Mouse (Mus musculus) lung, postnatal 0 days (tissue): Measurements from ENCODE around the gene Pgpep1l. TPM values are rescaled to one million over a fixed set of nuclear protein-coding genes. Genes with fewer than 3 reads are reported as not detected.

Experiments used
- ATAC-seq: fragments of 200-750 bp; cut with Nextera tagmentation; 2 replicates; pipeline ENCODE4 v1.8.0; 2017; ENCODE audit warnings: moderate library complexity
- DNase-seq: peaks from one replicate; pipeline ENCODE4 v3.0.0-alpha.2; 2016; ENCODE audit warnings: low spot score
- H3K27ac ChIP-seq: fragments of 300-500 bp; sonication (generic); 2 replicates; pipeline ENCODE4 v1.5.1; 2014; ENCODE audit warnings: antibody characterized with exemption, mild to moderate bottlenecking, low read length, mixed read lengths
- H3K27me3 ChIP-seq: fragments of 300-500 bp; sonication (generic); replicated peaks from 2 replicates; pipeline ENCODE4 v1.6.1; 2014; ENCODE audit warnings: low read length, mixed read lengths; ENCODE audit not compliant: insufficient read depth
- H3K36me3 ChIP-seq: fragments of 300-500 bp; sonication (generic); 2 replicates; pipeline ENCODE4 v1.6.1; 2014; ENCODE audit warnings: low read length, mixed read lengths; ENCODE audit not compliant: insufficient read depth
- H3K4me1 ChIP-seq: fragments of 300-500 bp; sonication (generic); 2 replicates; pipeline ENCODE4 v1.6.1; 2014; ENCODE audit warnings: antibody characterized with exemption, low read depth, low read length, mixed read lengths; ENCODE audit not compliant: insufficient read depth
- H3K4me2 ChIP-seq: fragments of 300-500 bp; sonication (generic); replicated peaks from 2 replicates; pipeline ENCODE4 v1.6.1; 2014; ENCODE audit warnings: low read depth, mild to moderate bottlenecking, low read length, moderate library complexity, mixed read lengths
- H3K4me3 ChIP-seq: fragments of 300-500 bp; sonication (generic); 2 replicates; pipeline ENCODE4 v1.5.1; 2014; ENCODE audit warnings: low read depth, low read length
- H3K9ac ChIP-seq: fragments of 300-500 bp; sonication (generic); replicated peaks from 2 replicates; pipeline ENCODE4 v1.6.1; 2014; ENCODE audit warnings: low read depth, mild to moderate bottlenecking
- H3K9me3 ChIP-seq: fragments of 300-500 bp; sonication (generic); 2 replicates; pipeline ENCODE4 v1.6.1; 2016; ENCODE audit warnings: low read length, mixed read lengths
- CTCF ChIP-seq: IDR thresholded peaks from 2 replicates; pipeline ENCODE4 v1.5.1; 2016; ENCODE audit warnings: antibody characterized with exemption, mild to moderate bottlenecking
- EP300 ChIP-seq: IDR thresholded peaks from 2 replicates; pipeline ENCODE4 v1.6.1; 2016; ENCODE audit warnings: antibody characterized with exemption, mild to moderate bottlenecking, control low read depth
- WGBS: fragments of 180-500 bp; shearing (Covaris S2); extraction: QIAGEN DNeasy Blood & Tissue Kit; methylation state at CpG from one replicate; pipeline ENCODE4 v1.1.7; 2014; 5-methylcytosine and 5-hydroxymethylcytosine counted together
- polyA plus RNA-seq: library from polyadenylated mRNA; unstranded; fragments of >200 nt; fragmentation: Nextera tagmentation; extraction: Ambion mirVana; gene quantifications from 2 replicates; pipeline ENCODE4 v1.2.1, GENCODE M21; 2015

Gene Pgpep1l
- polyA plus RNA-seq, 1 experiment from 2014 or later: not detected

- H3K4me1 ChIP-seq: peaks cover 9% of the 10 kb centered on the region
- H3K27me3 ChIP-seq: no peaks in the 10 kb centered on the region
- ATAC-seq (no peak), DNase-seq (no peak)
- no peak for TF ChIP-seq CTCF
- TF ChIP-seq EP300: no peak
- no peak overlapping the region for H3K4me3 ChIP-seq
- H3K9me3 ChIP-seq: no peaks in the 10 kb centered on the region
- no peaks in the 10 kb centered on the region for H3K36me3 ChIP-seq
- no peak overlapping the region for H3K9ac ChIP-seq
- no peak overlapping the region for H3K27ac ChIP-seq
- WGBS: 41% methylated on average over 7 of the region's 7 CpGs
- H3K4me2 ChIP-seq: no peak overlapping the region
Observed at GRCm38 (mm10) chr7:68265391-68265790, 1.4 kb upstream of the Pgpep1l start.

- peak; percentile 39; the same call in 1 of the 2 replicates for ATAC-seq
- H3K9ac ChIP-seq: no peak overlapping the region
- no peak overlapping the region for H3K27ac ChIP-seq
- TF ChIP-seq EP300 (no peak), CTCF (no peak)
- no peaks in the 10 kb centered on the region for H3K27me3 ChIP-seq
- no peaks in the 10 kb centered on the region for H3K9me3 ChIP-seq
- H3K4me1 ChIP-seq: peaks cover 9% of the 10 kb centered on the region
- peak overlapping the region; percentile 25; the same call in 1 of the 2 replicates for H3K4me3 ChIP-seq
- peak; percentile 46 for DNase-seq
- H3K36me3 ChIP-seq: no peaks in the 10 kb centered on the region
- H3K4me2 ChIP-seq: peak overlapping the region; percentile 58
- WGBS: 4% methylated on average over 14 of the region's 14 CpGs
Observed at GRCm38 (mm10) chr7:68264531-68264930, 498 bp upstream of the Pgpep1l start.

- no peak for TF ChIP-seq EP300
- Histone ChIP-seq H3K4me2 (peak overlapping the region; percentile 58), H3K4me3 (peak overlapping the region; percentile 25; the same call in 1 of the 2 replicates), H3K36me3 (no peaks in the 10 kb centered on the region), H3K27ac (no peak overlapping the region), H3K4me1 (peaks cover 9% of the 10 kb centered on the region), H3K27me3 (no peaks in the 10 kb centered on the region), H3K9me3 (no peaks in the 10 kb centered on the region), H3K9ac (no peak overlapping the region)
- 46% methylated on average over 8 of the region's 8 CpGs for WGBS
- no peak for DNase-seq
- ATAC-seq: 0 out of 2 replicates have a peak, but pooled peaks have one; percentile 8
Observed at GRCm38 (mm10) chr7:68263346-68264027, 546 bp downstream of the Pgpep1l start.

- Histone ChIP-seq H3K9me3 (no peaks in the 10 kb centered on the region), H3K36me3 (no peaks in the 10 kb centered on the region), H3K9ac (no peak overlapping the region), H3K4me1 (peaks cover 9% of the 10 kb centered on the region), H3K27me3 (no peaks in the 10 kb centered on the region), H3K4me3 (no peak overlapping the region), H3K4me2 (no peak overlapping the region), H3K27ac (no peak overlapping the region)
- 53% methylated on average over 8 of the region's 8 CpGs for WGBS
- no peak for TF ChIP-seq EP300
- TF ChIP-seq CTCF: peak; percentile 36
- DNase-seq (peak; percentile 29), ATAC-seq (no peak)
Observed at GRCm38 (mm10) chr7:68262612-68263200, 1.3 kb downstream of the Pgpep1l start.

GRCm38 (mm10) chr7:68259523-68260081 lies 4.4 kb downstream of the Pgpep1l start:
- DNase-seq (peak; percentile 28), ATAC-seq (peak; percentile 36; the same call in 1 of the 2 replicates)
- H3K9me3 ChIP-seq: no peaks in the 10 kb centered on the region
- TF ChIP-seq CTCF: no peak
- TF ChIP-seq EP300: no peak
- no peaks in the 10 kb centered on the region for H3K27me3 ChIP-seq
- H3K4me2 ChIP-seq: no peak overlapping the region
- H3K27ac ChIP-seq: no peak overlapping the region
- no peak overlapping the region for H3K4me3 ChIP-seq
- H3K36me3 ChIP-seq: no peaks in the 10 kb centered on the region
- H3K4me1 ChIP-seq: peaks cover 8% of the 10 kb centered on the region
- 53% methylated on average over 6 of the region's 6 CpGs for WGBS
- no peak overlapping the region for H3K9ac ChIP-seq

GRCm38 (mm10) chr7:68258326-68259150 lies 5.5 kb downstream of the Pgpep1l start:
- 66% methylated on average over 17 of the region's 17 CpGs for WGBS
- Histone ChIP-seq H3K4me3 (no peak overlapping the region), H3K9ac (no peak overlapping the region), H3K27ac (no peak overlapping the region), H3K27me3 (no peaks in the 10 kb centered on the region), H3K4me1 (no peaks in the 10 kb centered on the region), H3K9me3 (no peaks in the 10 kb centered on the region), H3K4me2 (no peak overlapping the region), H3K36me3 (no peaks in the 10 kb centered on the region)
- DNase-seq (no peak), ATAC-seq (peak; percentile 44; the same call in 1 of the 2 replicates)
- TF ChIP-seq EP300: no peak
- no peak for TF ChIP-seq CTCF
